Mouse (Mus musculus): Measurements from ENCODE around the gene Col2a1. TPM values are rescaled to one million over a fixed set of nuclear protein-coding genes. Genes with fewer than 3 reads are reported as not detected.

The Col2a1 gene
- total and polyA plus RNA-seq, 3 experiments = 0.03 TPM; not detected in 2

Other genes with a start within 250 kb of the Col2a1 start
- 10 to 100 TPM; 13.4 to 18.6 TPM for gene Rapgef3, start 236.7 kb downstream of the Col2a1 start, total RNA-seq (2021)
- gene Rapgef3, start 236.7 kb downstream of the Col2a1 start, polyA plus RNA-seq (2012; rRNA removed) = 44.5 and 52.6 TPM in 2 replicates
- 100 to 1,000 TPM; 116 to 158 TPM for gene Slc48a1, start 226.2 kb downstream of the Col2a1 start, total RNA-seq (2021)
- 204 and 217 TPM in 2 replicates for gene Slc48a1, start 226.2 kb downstream of the Col2a1 start, polyA plus RNA-seq (2012; rRNA removed)
- gene Hdac7, start 160.2 kb downstream of the Col2a1 start, total RNA-seq (2021) = 10 to 100 TPM; 52.5 to 65.1 TPM
- 256 and 263 TPM in 2 replicates for gene Hdac7, start 160.2 kb downstream of the Col2a1 start, polyA plus RNA-seq (2012; rRNA removed)
- gene Vdr, start 94.1 kb downstream of the Col2a1 start, total RNA-seq (2021) = 10 to 100 TPM in 1 of 2 experiments, 1 to 10 TPM in 1; 6.6 to 17.1 TPM
- gene Vdr, start 94.1 kb downstream of the Col2a1 start, polyA plus RNA-seq (2012; rRNA removed) = 2.7 and 5.8 TPM in 2 replicates
- gene Tmem106c, start 40.5 kb downstream of the Col2a1 start, total RNA-seq (2021) = 10 to 100 TPM; 51.5 to 54.2 TPM
- gene Tmem106c, start 40.5 kb downstream of the Col2a1 start, polyA plus RNA-seq (2012; rRNA removed) = 44.4 and 45.4 TPM in 2 replicates
- 10 to 100 TPM; 46.1 to 73.6 TPM for gene Pfkm, start 87.9 kb upstream of the Col2a1 start, total RNA-seq (2021)
- gene Pfkm, start 87.9 kb upstream of the Col2a1 start, polyA plus RNA-seq (2012; rRNA removed) = 30.0 and 33.5 TPM in 2 replicates
- 10 to 100 TPM; 15.7 to 16.5 TPM for gene Senp1, start 89.0 kb upstream of the Col2a1 start, total RNA-seq (2021)
- 4.1 and 5.1 TPM in 2 replicates for gene Senp1, start 89.0 kb upstream of the Col2a1 start, polyA plus RNA-seq (2012; rRNA removed)
- 10 to 100 TPM; 37.3 to 43.0 TPM for gene Asb8, start 160.9 kb upstream of the Col2a1 start, total RNA-seq (2021)
- gene Asb8, start 160.9 kb upstream of the Col2a1 start, polyA plus RNA-seq (2012; rRNA removed) = 25.3 and 28.5 TPM in 2 replicates
- gene Ccdc184, start 162.5 kb upstream of the Col2a1 start, total RNA-seq (2021) = under 1 TPM; 0.75 to 0.90 TPM
- gene Ccdc184, start 162.5 kb upstream of the Col2a1 start, polyA plus RNA-seq (2012; rRNA removed) = 1.0 and 1.5 TPM in 2 replicates
- gene Olfr288, start 190.8 kb upstream of the Col2a1 start, total RNA-seq (2021) = not detected
- not detected in 2 replicates for gene Olfr288, start 190.8 kb upstream of the Col2a1 start, polyA plus RNA-seq (2012; rRNA removed)
- not detected for gene Gm44579, start 216.3 kb upstream of the Col2a1 start, total RNA-seq (2021)
- gene Gm44579, start 216.3 kb upstream of the Col2a1 start, polyA plus RNA-seq (2012; rRNA removed) = not detected in 2 replicates
- gene Olfr287, start 216.4 kb upstream of the Col2a1 start, total RNA-seq (2021) = not detected
- not detected in 2 replicates for gene Olfr287, start 216.4 kb upstream of the Col2a1 start, polyA plus RNA-seq (2012; rRNA removed)
- not detected for gene Olfr286, start 229.8 kb upstream of the Col2a1 start, total RNA-seq (2021)
- not detected in 2 replicates for gene Olfr286, start 229.8 kb upstream of the Col2a1 start, polyA plus RNA-seq (2012; rRNA removed)